Mouse (Mus musculus) left cerebral cortex, postnatal 10 days (tissue): ENCODE data around the gene Vmn1r112. TPM values are rescaled to one million over a fixed set of nuclear protein-coding genes. Genes with fewer than 3 reads are reported as not detected.
"Not testable (repeated sequence)": the region's sequence is repeated elsewhere in the genome, so short reads cannot be mapped to it uniquely, and the experiment has no call there.

Experiments used
- DNase-seq, 2 experiments: peaks; one replicate each; pipeline ENCODE4 v3.0.0; 2021 to 2022; ENCODE audit warnings: low spot score in 2 of 2, mixed read lengths in 1 of 2; ENCODE audit errors: extremely low spot score in 1 of 2
- intact Hi-C: fragments of 180-260 bp; cut with DNase I; formaldehyde crosslinking; loops from one replicate; pipeline ENCODE4 v1.15.1; 2025
- total RNA-seq, 2 experiments: library from RNA; stranded (reverse); gene quantifications; 2 replicates each; pipeline ENCODE4 v1.2.3; 2021

Vmn1r112 gene
- not detected for total RNA-seq

DNA sequence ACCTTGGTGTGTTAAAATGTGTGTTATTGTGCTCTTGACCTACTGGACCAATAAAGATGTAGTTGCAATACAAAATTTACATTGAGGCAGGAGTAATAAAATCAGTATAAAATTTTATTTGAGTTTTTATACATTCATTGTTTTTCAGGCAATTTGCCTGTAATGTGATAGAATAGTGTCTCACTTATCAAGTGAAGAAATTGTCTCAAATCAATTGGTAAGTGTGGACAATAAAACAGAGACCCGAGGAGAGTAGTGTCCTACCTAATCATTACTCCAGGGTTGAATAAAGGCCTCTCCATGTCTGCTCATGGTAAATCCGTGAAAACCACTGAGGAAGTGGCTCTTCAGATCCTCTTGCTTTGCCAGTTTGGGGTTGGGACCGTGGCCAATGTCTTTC is at the start of gene Vmn1r112:
Gene Vmn1r112 (plus strand): TSS at position 301 of the 400 bp plus-strand sequence.
- intact Hi-C loops, DNase-seq: not testable (repeated sequence)

DNA sequence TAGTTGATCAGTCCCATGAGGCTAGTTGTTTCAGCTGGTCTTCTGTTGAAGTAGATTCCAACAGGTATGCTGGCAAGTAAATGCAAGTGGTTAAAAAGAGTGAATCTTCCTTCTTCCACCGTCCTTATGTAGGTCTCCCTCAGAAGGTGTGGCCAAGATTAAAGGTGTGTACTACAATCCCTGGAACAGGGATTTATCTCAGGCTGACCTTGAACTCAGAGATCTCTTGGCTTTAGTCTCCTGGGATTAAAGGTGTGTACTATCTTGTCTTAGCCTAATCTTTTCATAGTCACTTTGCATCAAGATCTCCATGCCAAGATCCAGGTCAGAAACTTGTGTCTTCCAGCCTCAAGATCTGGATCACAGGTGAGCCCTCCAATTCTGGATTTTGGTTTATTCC is 40.5 kb upstream of the Vmn1r112 start, which contains the start of gene Gm10668:
Gene Gm10668 (minus strand): TSS at position 101 of the 400 bp plus-strand sequence.
- intact Hi-C loops, DNase-seq: not testable (repeated sequence)

DNA sequence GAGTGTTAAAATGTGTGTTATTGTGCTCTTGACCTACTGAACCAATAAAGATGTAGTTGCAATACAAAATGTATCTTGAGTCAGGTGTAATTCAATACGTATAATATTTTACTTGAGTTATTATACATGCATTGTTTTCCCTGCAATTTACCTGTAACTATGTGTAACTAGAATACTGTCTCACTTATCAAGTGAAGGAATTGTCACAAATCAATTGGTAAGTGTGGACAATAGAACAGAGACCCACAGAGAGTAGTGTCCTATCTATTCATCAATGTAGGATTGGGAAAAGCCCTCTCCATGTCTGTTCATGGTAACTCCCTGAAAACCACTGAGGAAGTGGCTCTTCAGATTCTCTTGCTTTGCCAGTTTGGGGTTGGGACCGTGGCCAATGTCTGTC is 16.0 kb downstream of the Vmn1r112 start, which contains the start of gene Vmn1r113:
Gene Vmn1r113 (plus strand): TSS at position 301 of the 400 bp plus-strand sequence.
- DNase-seq, intact Hi-C loops: not testable (repeated sequence)

DNA sequence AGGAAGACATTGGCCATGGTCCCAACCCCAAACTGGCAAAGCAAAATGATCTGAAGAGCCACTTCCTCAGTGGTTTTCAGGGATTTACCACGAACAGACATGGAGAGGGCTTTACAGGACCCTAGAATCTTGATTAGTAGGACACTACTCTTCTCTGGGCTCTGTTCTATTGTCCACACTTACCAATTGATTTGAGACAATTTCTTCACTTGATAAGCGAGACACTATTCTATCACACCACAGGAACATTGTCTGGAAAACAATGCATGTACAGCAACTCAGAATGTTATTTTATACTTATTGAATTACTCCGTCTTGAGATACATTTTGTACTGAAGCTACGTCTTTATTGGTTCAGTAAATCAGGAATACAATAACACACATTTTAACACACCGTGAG is 41.1 kb downstream of the Vmn1r112 start, which contains the start of gene Vmn1r114:
Gene Vmn1r114 (minus strand): TSS at position 101 of the 400 bp plus-strand sequence.
- intact Hi-C loops, DNase-seq: not testable (repeated sequence)

Other genes with a start within 250 kb of the Vmn1r112 start
- gene Vmn1r104, start 237.3 kb upstream of the Vmn1r112 start, total RNA-seq = not detected
- not detected for gene Gm5726, start 225.4 kb upstream of the Vmn1r112 start, total RNA-seq
- gene Gm4141, start 194.9 kb upstream of the Vmn1r112 start, total RNA-seq = not detected
- not detected for gene Gm4513, start 172.2 kb upstream of the Vmn1r112 start, total RNA-seq
- gene Vmn1r107, start 102.3 kb upstream of the Vmn1r112 start, total RNA-seq = not detected
- not detected for gene Vmn1r111, start 68.0 kb upstream of the Vmn1r112 start, total RNA-seq
- gene Gm10668, start 40.6 kb upstream of the Vmn1r112 start, total RNA-seq = not detected
- not detected for gene Vmn1r113, start 16.1 kb downstream of the Vmn1r112 start, total RNA-seq
- gene Vmn1r114, start 41.0 kb downstream of the Vmn1r112 start, total RNA-seq = not detected
- gene Vmn1r115, start 73.8 kb downstream of the Vmn1r112 start, total RNA-seq = not detected
- gene Vmn1r116, start 101.1 kb downstream of the Vmn1r112 start, total RNA-seq = not detected
- not detected for gene Vmn1r117, start 112.9 kb downstream of the Vmn1r112 start, total RNA-seq
- not detected for gene Vmn1r118, start 141.2 kb downstream of the Vmn1r112 start, total RNA-seq
- gene Vmn1r119, start 241.3 kb downstream of the Vmn1r112 start, total RNA-seq = not detected